Mouse (Mus musculus) hindbrain, postnatal 0 days (tissue): Measurements from ENCODE around the gene Atp6v0e. TPM values are rescaled to one million over a fixed set of nuclear protein-coding genes. Genes with fewer than 3 reads are reported as not detected.

Experiments
- ATAC-seq: fragments of 200-750 bp; cut with Nextera tagmentation; 2 replicates; pipeline ENCODE4 v1.8.0; 2017; ENCODE audit warnings: mild to moderate bottlenecking, moderate TSS enrichment, moderate library complexity
- DNase-seq: peaks from one replicate; pipeline ENCODE4 v3.0.0-alpha.2; 2015; ENCODE audit warnings: low spot score
- H3K27ac ChIP-seq: fragments of 300-500 bp; sonication (generic); 2 replicates; pipeline ENCODE4 v1.5.1; 2014; ENCODE audit warnings: mild to moderate bottlenecking
- H3K27me3 ChIP-seq: fragments of 300-500 bp; sonication (generic); 2 replicates; pipeline ENCODE4 v1.6.1; 2014; ENCODE audit warnings: low read length, mixed read lengths; ENCODE audit not compliant: insufficient read depth
- H3K36me3 ChIP-seq: fragments of 300-500 bp; sonication (generic); 2 replicates; pipeline ENCODE4 v1.6.1; 2014; ENCODE audit warnings: low read length, mixed read lengths; ENCODE audit not compliant: insufficient read depth
- H3K4me1 ChIP-seq: fragments of 300-500 bp; sonication (generic); 2 replicates; pipeline ENCODE4 v1.6.1; 2014; ENCODE audit warnings: antibody characterized with exemption, low read length, mixed read lengths; ENCODE audit not compliant: insufficient read depth
- H3K4me2 ChIP-seq: fragments of 300-500 bp; sonication (generic); 2 replicates; pipeline ENCODE4 v1.6.1; 2014; ENCODE audit warnings: low read depth, mild to moderate bottlenecking, low read length, moderate library complexity, mixed read lengths
- H3K4me3 ChIP-seq: fragments of 300-500 bp; sonication (generic); 2 replicates; pipeline ENCODE4 v1.5.1; 2014; ENCODE audit warnings: low read length
- H3K9ac ChIP-seq: fragments of 300-500 bp; sonication (generic); replicated peaks from 2 replicates; pipeline ENCODE4 v1.6.1; 2014; ENCODE audit warnings: mild to moderate bottlenecking, low read length, moderate library complexity, mixed read lengths
- H3K9me3 ChIP-seq: fragments of 300-500 bp; sonication (generic); 2 replicates; pipeline ENCODE4 v1.6.1; 2016; ENCODE audit warnings: low read length, mixed read lengths
- CTCF ChIP-seq: IDR thresholded peaks from 2 replicates; pipeline ENCODE4 v1.5.1; 2016; ENCODE audit warnings: antibody characterized with exemption, control low read depth, low read depth
- WGBS: fragments of 180-500 bp; shearing (Covaris S2); extraction: QIAGEN DNeasy Blood & Tissue Kit; methylation state at CpG from one replicate; pipeline ENCODE4 v1.1.7; 2014; 5-methylcytosine and 5-hydroxymethylcytosine counted together
- polyA plus RNA-seq: library from polyadenylated mRNA; unstranded; fragments of >200 nt; fragmentation: Nextera tagmentation; extraction: Ambion mirVana; gene quantifications from 2 replicates; pipeline ENCODE4 v1.2.1, GENCODE M21; 2015
- total RNA-seq: library from RNA; depleted of rRNA; stranded (reverse); fragments of >200 nt; gene quantifications from 2 replicates; pipeline ENCODE4 v1.2.3, GENCODE M21; 2014

The Atp6v0e gene
- total and polyA plus RNA-seq, 2 experiments from 2014 or later, result 98.2 to 121 TPM

- no peak overlapping the region for H3K4me3 ChIP-seq
- H3K4me1 ChIP-seq, result peaks cover 9% of the 10 kb centered on the region; the same call in 1 of the 2 replicates
- DNase-seq, result no peak
- H3K9ac ChIP-seq, result 0 out of 2 replicates have a peak overlapping the region, but pooled peaks have one; percentile 30
- no peak for ATAC-seq
- H3K27me3 ChIP-seq, result no peaks in the 10 kb centered on the region
- 82% methylated on average over 5 of the region's 5 CpGs for WGBS
- H3K27ac ChIP-seq, result no peak overlapping the region
- no peak for TF ChIP-seq CTCF
- H3K36me3 ChIP-seq, result no peaks in the 10 kb centered on the region
- H3K4me2 ChIP-seq, result no peak overlapping the region
- no peaks in the 10 kb centered on the region for H3K9me3 ChIP-seq
Measured at GRCm38 (mm10) chr17:26662204-26662603, 827 bp upstream of the Atp6v0e start.

- WGBS, result 85% methylated on average over 4 of the region's 4 CpGs
- ATAC-seq, result no peak
- H3K9ac ChIP-seq, result no peak overlapping the region
Measured at GRCm38 (mm10) chr17:26665600-26665999, 2.6 kb downstream of the Atp6v0e start.

GRCm38 (mm10) chr17:26671268-26671667 is 8.2 kb downstream of the Atp6v0e start:
- 45% methylated on average over 4 of the region's 4 CpGs for WGBS
- no peak overlapping the region for H3K9ac ChIP-seq
- no peak for TF ChIP-seq CTCF
- DNase-seq, result no peak
- H3K36me3 ChIP-seq, result no peaks in the 10 kb centered on the region
- no peaks in the 10 kb centered on the region for H3K9me3 ChIP-seq
- no peak for ATAC-seq
- H3K27me3 ChIP-seq, result no peaks in the 10 kb centered on the region
- H3K4me3 ChIP-seq, result no peak overlapping the region
- H3K27ac ChIP-seq, result no peak overlapping the region; the same call in 1 of the 2 replicates
- no peaks in the 10 kb centered on the region for H3K4me1 ChIP-seq
- H3K4me2 ChIP-seq, result no peak overlapping the region

More at GRCm38 (mm10) chr17:26665600-26665999, 2.6 kb downstream of the Atp6v0e start:
- no peak overlapping the region for H3K4me2 ChIP-seq
- no peaks in the 10 kb centered on the region for H3K27me3 ChIP-seq
- no peak overlapping the region for H3K4me3 ChIP-seq
- no peak for TF ChIP-seq CTCF
- no peak overlapping the region for H3K27ac ChIP-seq
- H3K36me3 ChIP-seq, result no peaks in the 10 kb centered on the region
- DNase-seq, result no peak
- H3K4me1 ChIP-seq, result peaks cover 9% of the 10 kb centered on the region; the same call in 1 of the 2 replicates
- no peaks in the 10 kb centered on the region for H3K9me3 ChIP-seq

GRCm38 (mm10) chr17:26675845-26676244 is 12.8 kb downstream of the Atp6v0e start:
- DNase-seq, result no peak
- peaks cover 4% of the 10 kb centered on the region for H3K4me1 ChIP-seq
- H3K9me3 ChIP-seq, result no peaks in the 10 kb centered on the region
- 15% methylated on average over 7 of the region's 7 CpGs for WGBS
- no peaks in the 10 kb centered on the region for H3K27me3 ChIP-seq
- peak; percentile 52 for ATAC-seq
- peak overlapping the region; percentile 24 for H3K9ac ChIP-seq
- no peak for TF ChIP-seq CTCF
- no peaks in the 10 kb centered on the region for H3K36me3 ChIP-seq
- H3K27ac ChIP-seq, result peak overlapping the region; percentile 94
- H3K4me2 ChIP-seq, result peak overlapping the region; percentile 78
- peak overlapping the region; percentile 88 for H3K4me3 ChIP-seq

- H3K4me2 ChIP-seq, result peak overlapping the region; percentile 78
- H3K36me3 ChIP-seq, result no peaks in the 10 kb centered on the region
- TF ChIP-seq CTCF, result no peak
- peak overlapping the region; percentile 94 for H3K27ac ChIP-seq
- DNase-seq, result peak; percentile 96
- whole genome bisulfite sequencing, result under 1% methylated on average over 30 of the region's 30 CpGs
- ATAC-seq, result peak; percentile 97
- peaks cover 4% of the 10 kb centered on the region for H3K4me1 ChIP-seq
- no peaks in the 10 kb centered on the region for H3K9me3 ChIP-seq
- peak overlapping the region; percentile 85 for H3K9ac ChIP-seq
- H3K27me3 ChIP-seq, result no peaks in the 10 kb centered on the region
- H3K4me3 ChIP-seq, result peak overlapping the region; percentile 88
Measured at GRCm38 (mm10) chr17:26676252-26676615, 13.2 kb downstream of the Atp6v0e start.

- Histone ChIP-seq H3K36me3 (no peaks in the 10 kb centered on the region), H3K27me3 (no peaks in the 10 kb centered on the region), H3K9ac (peak overlapping the region; percentile 85), H3K27ac (peak overlapping the region; percentile 94), H3K4me1 (peaks cover 4% of the 10 kb centered on the region), H3K4me2 (peak overlapping the region; percentile 78), H3K9me3 (no peaks in the 10 kb centered on the region), H3K4me3 (peak overlapping the region; percentile 88)
- TF ChIP-seq CTCF, result peak; percentile 48
- DNase-seq (peak; percentile 80), ATAC-seq (peak; percentile 94)
- 2% methylated on average over 26 of the region's 26 CpGs for WGBS
Measured at GRCm38 (mm10) chr17:26676616-26677376, 13.8 kb downstream of the Atp6v0e start.
